Mouse (Mus musculus): Measurements from ENCODE around the gene Srrm4.

DNA sequence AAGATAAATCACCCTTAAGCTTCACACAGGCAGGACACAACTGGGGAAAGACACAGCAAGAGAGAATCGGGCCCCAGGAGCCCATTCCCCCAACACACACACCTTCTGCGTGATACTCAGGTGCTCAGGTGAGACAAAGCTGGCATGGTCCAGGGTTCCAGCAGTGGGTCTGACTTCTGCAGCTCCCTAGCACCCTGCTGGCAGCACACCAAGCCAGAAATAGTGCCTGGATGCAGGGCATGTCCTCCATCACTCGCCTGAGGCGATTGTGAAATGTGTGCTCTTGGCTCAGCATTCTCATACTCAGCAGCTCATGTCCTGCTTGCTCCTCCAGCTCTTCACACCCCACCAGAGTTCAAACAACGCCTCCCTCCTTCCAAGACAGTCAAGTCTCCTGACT, 14.5 kb downstream of the Srrm4 start:
- TF ChIP-seq EP300 (IDR thresholded peaks at IDR 0.05; ENCODE audit: low read depth) (no peak), CTCF (IDR thresholded peaks at IDR 0.05; ENCODE audit: low read depth) (no peak)

Data from heart, postnatal 0 days (tissue).